Mouse (Mus musculus) ovary, adult 2 months (tissue): ENCODE measurements around the gene Ifi209. TPM values are rescaled to one million over a fixed set of nuclear protein-coding genes. Genes with fewer than 3 reads are reported as not detected.

Source experiments
- polyA plus RNA-seq: library from polyadenylated mRNA; depleted of rRNA; stranded (reverse); fragments of >200 nt; gene quantifications from 2 replicates; pipeline ENCODE4 v1.2.3, GENCODE M21; 2012; rRNA removed

Gene Ifi209
- polyA plus RNA-seq, result 0.05 TPM in 2 replicates

DNA sequence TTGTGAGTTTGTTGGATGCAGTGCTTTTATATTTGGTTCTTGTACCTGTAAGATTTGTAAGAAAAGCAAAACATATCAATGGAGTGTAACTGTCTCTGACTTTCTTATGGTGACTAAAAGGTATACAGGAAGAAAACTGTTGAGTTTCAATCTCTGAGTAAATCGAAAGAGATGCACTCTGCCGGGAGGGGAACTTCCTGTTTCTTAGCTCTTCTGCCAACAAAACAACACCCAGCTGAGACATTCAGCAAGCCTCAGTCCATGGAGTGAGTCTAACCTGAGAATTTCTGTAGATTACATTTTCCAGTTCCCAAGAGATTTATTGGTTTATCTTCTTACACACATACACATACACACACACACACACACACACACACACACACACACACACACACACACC lies at the start of gene Ifi209:
TSS of gene Ifi209 (plus strand) at position 296 of the 400 bp plus-strand sequence.

DNA sequence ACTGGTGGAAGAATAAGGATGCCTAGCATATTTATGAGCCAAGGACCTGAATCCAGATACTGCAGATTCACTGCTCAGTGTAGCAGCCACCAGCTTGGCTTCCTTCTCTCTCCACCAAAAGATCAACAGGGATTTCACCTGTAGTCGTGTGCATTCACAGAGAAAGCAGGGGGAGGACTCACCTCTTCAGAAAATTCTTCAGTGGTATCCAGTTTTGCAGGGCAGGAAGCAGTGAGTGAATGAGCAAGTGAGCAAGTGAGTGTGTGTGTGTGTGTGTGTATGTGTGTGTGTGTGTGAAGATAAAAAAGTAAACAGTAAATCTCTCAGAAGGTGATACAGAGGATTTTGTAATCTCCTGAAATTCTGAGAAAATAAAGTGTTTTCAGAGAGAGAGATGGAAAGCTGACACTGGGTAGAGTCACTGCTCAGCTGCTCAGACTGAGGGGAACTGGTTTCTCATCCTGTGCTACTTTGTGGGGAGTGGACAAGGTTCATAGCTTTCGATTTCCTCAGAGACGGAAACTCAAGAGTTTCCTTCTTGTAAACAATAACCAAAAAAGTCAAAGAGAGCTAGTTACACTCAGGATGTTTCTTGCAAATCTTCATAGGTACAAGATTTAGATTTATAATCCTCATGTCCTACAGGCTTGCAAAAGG lies 31.8 kb upstream of the Ifi209 start, which contains the start of gene Ifi213:
TSS of gene Ifi213 (minus strand) at position 437 of the 657 bp plus-strand sequence.

DNA sequence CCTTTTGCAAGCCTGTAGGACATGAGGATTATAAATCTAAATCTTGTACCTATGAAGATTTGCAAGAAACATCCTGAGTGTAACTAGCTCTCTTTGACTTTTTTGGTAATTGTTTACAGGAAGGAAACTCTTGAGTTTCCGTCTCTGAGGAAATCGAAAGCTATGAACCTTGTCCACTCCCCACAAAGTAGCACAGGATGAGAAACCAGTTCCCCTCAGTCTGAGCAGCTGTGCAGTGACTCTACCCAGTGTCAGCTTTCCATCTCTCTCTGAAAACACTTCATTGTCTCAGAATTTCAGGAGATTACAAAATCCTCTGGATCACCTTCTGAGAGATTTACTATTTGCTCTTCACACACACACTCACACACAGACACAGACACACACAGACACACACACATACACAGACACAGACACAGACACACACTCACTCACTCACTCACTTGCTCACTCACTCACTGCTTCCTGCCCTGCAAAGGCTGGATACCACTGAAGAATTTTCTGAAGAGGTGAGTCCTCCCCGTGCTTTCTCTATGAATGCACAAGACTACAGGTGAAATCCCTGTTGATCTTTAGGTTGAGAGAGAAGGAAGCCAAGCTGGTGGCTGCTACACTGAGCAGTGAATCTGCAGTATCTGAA lies 42.9 kb downstream of the Ifi209 start, which contains the start of gene Ifi208:
TSS of gene Ifi208 (plus strand) at position 218 of the 640 bp plus-strand sequence.

Other genes with a start within 250 kb of the Ifi209 start
- gene Ifi206, start 139.9 kb upstream of the Ifi209 start, polyA plus RNA-seq, result 0.69 and 0.85 TPM in 2 replicates
- 0.05 TPM in 1 of 2 replicates, not detected in the other for gene Ifi214, start 95.0 kb upstream of the Ifi209 start, polyA plus RNA-seq
- 1.2 TPM in 2 replicates for gene Ifi213, start 31.6 kb upstream of the Ifi209 start, polyA plus RNA-seq
- gene Ifi208, start 42.8 kb downstream of the Ifi209 start, polyA plus RNA-seq, result 0.32 and 1.1 TPM in 2 replicates
- 2.6 and 6.3 TPM in 2 replicates for gene Ifi207, start 110.8 kb downstream of the Ifi209 start, polyA plus RNA-seq
- gene Ifi204, start 136.0 kb downstream of the Ifi209 start, polyA plus RNA-seq, result 0.60 and 1.1 TPM in 2 replicates